Mouse (Mus musculus): ENCODE results near the gene Rara.

Rara gene

GRCm38 (mm10) chr11:98962421-98963095, 34.9 kb downstream of the Rara start:
- no peak for DNase-seq (ENCODE audit: low read depth, low spot score)
- no peaks in the 10 kb centered on the region for H3K27me3 ChIP-seq (ENCODE audit: control insufficient read depth, insufficient read depth, low read length, poor library complexity, severe bottlenecking)
- peaks cover 3% of the 10 kb centered on the region; the same call in 1 of the 2 replicates for H3K36me3 ChIP-seq (ENCODE audit: control insufficient read depth, insufficient read depth, low read length, poor library complexity, severe bottlenecking)

DNA sequence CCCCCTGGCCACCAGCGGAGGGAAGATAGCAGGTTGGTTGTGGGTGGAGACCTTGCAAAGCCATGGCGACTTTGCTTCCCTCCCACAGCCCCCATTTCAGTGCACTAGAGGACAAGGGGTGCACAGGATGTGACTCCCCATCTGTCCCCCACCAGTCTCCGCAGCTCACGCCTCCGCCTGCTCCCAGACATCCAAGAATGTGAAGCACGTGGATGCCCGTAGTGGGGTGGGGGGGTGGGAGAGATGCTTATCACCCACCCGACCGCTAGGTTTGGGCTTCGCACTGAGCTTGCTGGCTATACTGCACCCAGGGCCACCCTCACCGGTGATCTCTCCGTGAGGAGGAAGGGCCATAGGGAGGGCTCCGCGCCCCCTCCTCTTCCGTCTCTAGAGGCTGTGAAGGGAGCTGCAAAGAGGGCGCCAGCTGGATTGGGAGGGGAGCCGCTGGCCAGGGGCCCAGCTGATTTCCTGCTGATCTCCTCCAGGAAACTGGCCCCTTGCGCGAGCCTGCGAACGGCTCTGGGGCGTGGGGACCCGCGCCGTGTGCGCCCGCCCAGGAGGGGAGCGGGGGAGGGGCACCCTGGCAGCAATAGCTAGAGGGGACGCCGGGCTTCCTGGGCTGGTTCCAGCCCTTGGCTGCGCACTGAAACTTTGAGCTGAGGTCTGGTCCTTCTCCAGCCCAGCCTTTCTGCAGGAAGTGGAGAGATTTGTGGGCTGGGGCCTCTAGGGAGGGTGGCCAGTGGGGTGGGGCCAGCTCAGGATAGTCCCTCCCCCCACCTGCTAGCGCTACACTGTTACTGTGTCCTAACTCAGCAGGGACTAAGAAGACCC, 35.8 kb downstream of the Rara start:
- DNase-seq (ENCODE audit: low read depth, low spot score), result peak; percentile 64
- no peaks in the 10 kb centered on the region for H3K27me3 ChIP-seq (ENCODE audit: control insufficient read depth, insufficient read depth, low read length, poor library complexity, severe bottlenecking)
- peaks cover 5% of the 10 kb centered on the region for H3K36me3 ChIP-seq (ENCODE audit: control insufficient read depth, insufficient read depth, low read length, poor library complexity, severe bottlenecking)

DNA sequence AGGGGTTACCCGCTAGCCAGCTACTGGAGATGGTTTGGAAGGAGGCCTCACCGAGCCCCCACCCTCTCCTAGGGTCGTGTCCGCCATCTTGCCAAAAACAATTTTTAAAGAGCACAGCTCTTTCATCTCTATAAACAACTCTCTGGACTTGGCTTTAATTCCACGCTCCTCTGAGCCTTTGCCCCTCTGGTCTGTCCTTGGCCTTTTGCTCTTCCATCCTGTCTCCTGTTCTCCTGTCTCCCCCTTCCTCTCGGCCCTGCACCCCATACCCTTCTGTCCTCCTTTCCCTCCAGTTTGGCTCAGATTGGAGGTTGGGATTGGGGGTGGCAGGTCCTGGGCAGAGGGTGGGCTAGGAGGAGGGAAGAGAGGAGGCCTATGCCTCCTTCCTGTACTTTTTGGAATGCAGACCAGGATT, 36.6 kb downstream of the Rara start:
- H3K27me3 ChIP-seq (ENCODE audit: control insufficient read depth, insufficient read depth, low read length, poor library complexity, severe bottlenecking), result no peaks in the 10 kb centered on the region
- DNase-seq (ENCODE audit: low read depth, low spot score), result no peak
- H3K36me3 ChIP-seq (ENCODE audit: control insufficient read depth, insufficient read depth, low read length, poor library complexity, severe bottlenecking), result peaks cover 7% of the 10 kb centered on the region

DNA sequence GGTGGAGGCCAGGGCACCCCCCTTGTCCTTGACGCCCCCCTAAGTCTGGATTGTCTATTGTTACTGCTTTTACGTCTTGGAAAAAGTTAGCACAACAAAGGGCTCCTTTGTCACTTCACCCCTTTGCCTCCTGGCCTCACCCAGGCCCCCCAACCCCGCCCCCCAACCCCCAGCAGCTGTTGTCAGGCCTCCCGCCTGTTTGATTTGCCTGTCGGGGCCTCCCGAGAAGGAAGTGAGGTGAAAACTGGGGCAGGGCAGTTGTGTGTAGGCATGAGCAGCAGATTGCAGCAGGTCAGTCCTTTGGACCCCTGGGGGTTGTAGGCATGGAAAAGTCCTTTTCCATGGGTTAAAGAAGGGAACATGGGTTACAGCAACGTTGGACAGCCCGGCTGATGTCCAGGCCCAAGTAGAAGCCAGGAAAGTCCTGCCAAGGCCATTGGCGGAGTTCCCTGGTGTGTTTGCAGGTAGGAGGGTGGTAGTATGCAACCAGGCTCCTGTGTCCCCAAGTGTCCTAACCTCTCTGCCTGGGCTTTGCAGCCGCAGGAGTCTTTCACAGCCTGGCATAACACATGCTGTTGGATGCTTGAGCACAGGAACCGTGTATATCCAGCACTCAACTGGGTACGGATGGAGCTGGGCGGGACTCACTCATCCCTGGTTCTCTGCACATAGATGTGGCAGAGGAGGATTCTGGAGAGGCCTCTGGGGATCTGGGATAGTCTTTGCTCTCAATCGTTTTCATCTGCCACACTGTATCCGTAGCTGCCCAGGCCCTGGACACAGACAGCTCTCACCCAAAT, 37.2 kb downstream of the Rara start:
- H3K36me3 ChIP-seq (ENCODE audit: control insufficient read depth, insufficient read depth, low read length, poor library complexity, severe bottlenecking), result peaks cover 9% of the 10 kb centered on the region
- no peak for DNase-seq (ENCODE audit: low read depth, low spot score)

DNA sequence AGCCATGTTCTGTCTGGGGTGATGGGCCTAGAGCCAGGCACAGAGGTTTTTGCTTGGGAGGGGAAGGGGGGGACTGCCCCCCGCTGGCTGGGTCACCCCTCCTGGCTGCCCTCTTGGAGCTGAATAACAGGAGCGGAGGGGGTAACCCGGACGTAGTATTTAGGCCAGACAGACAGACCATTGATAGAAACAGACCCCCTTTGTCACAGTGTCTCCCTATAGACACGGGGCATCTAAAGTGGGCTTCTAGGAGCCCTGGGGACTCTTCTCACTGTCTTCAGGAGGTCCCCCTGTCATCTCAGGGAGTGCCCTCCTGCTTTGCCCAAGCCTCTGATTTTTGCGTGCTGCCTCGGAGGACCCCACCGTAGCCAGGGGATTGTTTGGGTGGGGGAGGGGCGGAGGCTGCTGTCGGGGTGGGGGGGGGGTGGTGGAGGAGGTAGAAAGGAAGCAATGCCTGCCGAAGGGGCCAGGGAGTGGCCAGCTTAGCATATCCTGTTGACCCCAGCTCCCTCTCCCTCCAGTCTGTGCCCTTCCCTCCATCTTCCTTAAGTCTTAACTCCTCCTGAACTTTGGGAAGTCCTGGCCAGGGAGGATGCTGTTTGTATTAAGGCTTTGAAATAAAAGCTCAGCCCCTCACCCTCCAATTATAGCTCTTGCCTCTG, 37.9 kb downstream of the Rara start:
- peaks cover 9% of the 10 kb centered on the region for H3K36me3 ChIP-seq (ENCODE audit: control insufficient read depth, insufficient read depth, low read length, poor library complexity, severe bottlenecking)
- DNase-seq (ENCODE audit: low read depth, low spot score), result no peak

More for the DNA sequence above, 37.2 kb downstream of the Rara start:
- H3K27me3 ChIP-seq (ENCODE audit: control insufficient read depth, insufficient read depth, low read length, poor library complexity, severe bottlenecking), result no peaks in the 10 kb centered on the region

DNA sequence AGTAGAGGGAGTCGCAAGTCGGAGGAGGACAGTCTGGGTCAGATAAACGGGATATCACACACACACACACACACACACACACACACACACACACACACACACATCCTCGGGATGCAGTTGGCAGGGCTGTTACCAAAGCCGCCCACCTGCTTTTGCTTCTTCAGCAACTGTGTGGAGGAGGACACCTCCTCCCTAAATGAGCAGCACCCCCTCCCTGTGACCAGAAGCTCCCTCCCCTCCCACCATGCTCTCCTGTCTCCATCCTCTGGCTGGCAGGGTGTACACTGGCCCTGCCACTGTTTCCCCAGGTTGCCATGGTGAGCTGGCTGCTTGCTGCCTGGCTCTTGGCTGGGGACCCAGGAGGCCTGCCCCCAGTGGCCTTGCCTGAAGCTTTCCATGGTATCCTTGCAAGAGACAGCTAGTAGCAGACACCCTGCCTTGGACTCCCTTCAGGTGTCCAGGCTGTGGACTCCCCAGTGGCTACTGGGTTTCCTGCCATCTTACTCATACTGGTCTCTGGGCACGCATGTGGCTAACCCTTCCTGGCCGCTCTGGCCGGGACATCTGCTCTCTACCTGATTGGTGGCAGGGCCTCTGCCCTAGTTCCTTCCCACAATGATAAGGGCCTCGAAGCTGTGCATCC, 39.0 kb downstream of the Rara start:
- no peak for DNase-seq (ENCODE audit: low read depth, low spot score)
- Histone ChIP-seq H3K36me3 (ENCODE audit: control insufficient read depth, insufficient read depth, low read length, poor library complexity, severe bottlenecking) (peaks cover 10% of the 10 kb centered on the region), H3K27me3 (ENCODE audit: control insufficient read depth, insufficient read depth, low read length, poor library complexity, severe bottlenecking) (no peaks in the 10 kb centered on the region)

More for the DNA sequence above, 37.9 kb downstream of the Rara start:
- no peaks in the 10 kb centered on the region for H3K27me3 ChIP-seq (ENCODE audit: control insufficient read depth, insufficient read depth, low read length, poor library complexity, severe bottlenecking)

- no peaks in the 10 kb centered on the region for H3K27me3 ChIP-seq (ENCODE audit: control insufficient read depth, insufficient read depth, low read length, poor library complexity, severe bottlenecking)
- no peak for DNase-seq (ENCODE audit: low read depth, low spot score)
- peaks cover 15% of the 10 kb centered on the region for H3K36me3 ChIP-seq (ENCODE audit: control insufficient read depth, insufficient read depth, low read length, poor library complexity, severe bottlenecking)
These were observed 40.5 kb downstream of the Rara start for GRCm38 (mm10) chr11:98968079-98968478.

DNA sequence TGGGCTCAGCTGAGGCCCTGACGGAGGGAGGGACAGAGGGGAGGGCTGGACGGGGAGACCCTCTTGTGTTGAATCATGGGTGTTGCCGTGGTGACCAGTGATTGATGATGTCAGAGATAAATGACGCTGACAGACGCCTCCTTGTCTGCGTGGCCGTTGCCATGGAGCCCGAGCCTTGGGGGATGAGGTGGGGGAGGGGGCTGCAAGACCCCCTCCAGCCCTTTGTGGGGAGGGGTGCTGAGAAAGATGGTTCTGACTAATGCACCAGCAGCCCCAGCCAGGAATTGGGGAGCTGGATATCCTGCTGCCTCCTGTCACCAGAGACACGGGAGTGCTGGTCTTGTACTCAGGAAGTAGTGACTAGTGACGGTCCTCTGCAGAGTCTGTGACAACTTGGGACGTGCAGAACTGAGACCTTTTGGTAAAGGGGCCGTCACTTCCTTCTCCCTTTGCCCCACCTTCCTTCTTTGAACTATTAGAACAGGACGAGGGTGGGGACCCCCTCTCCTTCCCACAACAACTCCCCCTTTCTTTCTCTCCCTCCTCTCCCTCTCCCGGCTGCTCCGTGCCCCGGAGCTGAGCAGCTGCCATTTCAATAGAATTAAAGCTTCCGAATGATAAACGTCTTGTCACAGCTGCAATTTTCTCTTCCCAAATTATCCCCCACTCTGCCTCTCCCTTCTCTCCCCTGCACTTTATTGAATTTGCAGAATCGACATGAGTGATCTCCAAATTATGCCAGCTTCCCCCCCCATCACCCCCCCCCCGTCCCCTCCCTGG, 41.3 kb downstream of the Rara start:
- DNase-seq (ENCODE audit: low read depth, low spot score), result no peak
- Histone ChIP-seq H3K36me3 (ENCODE audit: control insufficient read depth, insufficient read depth, low read length, poor library complexity, severe bottlenecking) (peaks cover 20% of the 10 kb centered on the region), H3K27me3 (ENCODE audit: control insufficient read depth, insufficient read depth, low read length, poor library complexity, severe bottlenecking) (no peaks in the 10 kb centered on the region)

GRCm38 (mm10) chr11:98969496-98969927, 41.9 kb downstream of the Rara start:
- no peak for DNase-seq (ENCODE audit: low read depth, low spot score)
- Histone ChIP-seq H3K27me3 (ENCODE audit: control insufficient read depth, insufficient read depth, low read length, poor library complexity, severe bottlenecking) (no peaks in the 10 kb centered on the region), H3K36me3 (ENCODE audit: control insufficient read depth, insufficient read depth, low read length, poor library complexity, severe bottlenecking) (peaks cover 22% of the 10 kb centered on the region)

DNA sequence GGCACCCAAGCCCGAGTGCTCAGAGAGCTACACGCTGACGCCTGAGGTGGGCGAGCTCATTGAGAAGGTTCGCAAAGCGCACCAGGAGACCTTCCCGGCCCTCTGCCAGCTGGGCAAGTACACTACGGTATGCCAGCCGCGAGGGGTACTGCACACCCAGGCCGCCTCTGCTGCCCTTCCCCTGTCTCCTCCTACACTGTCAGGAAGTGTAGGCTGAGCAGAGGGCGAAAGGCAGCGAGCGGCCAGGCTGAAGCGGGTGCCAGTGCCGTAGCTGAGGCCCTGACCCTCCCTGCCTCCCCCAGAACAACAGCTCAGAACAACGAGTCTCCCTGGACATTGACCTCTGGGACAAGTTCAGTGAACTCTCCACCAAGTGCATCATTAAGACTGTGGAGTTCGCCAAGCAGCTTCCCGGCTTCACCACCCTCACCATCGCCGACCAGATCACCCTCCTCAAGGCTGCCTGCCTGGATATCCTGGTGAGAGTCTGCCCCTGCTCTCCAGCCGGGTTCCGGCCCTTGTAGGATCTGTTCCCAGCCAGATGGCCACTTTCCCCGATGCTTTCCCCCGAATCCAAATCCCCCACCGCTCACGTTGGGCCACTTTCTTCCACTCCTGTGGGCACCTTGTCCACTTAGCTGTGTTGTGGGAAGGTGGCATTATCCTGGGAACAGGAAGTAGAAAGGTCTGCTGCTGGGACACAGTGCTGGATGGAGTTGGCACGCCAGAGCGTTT, 42.7 kb downstream of the Rara start:
- H3K27me3 ChIP-seq (ENCODE audit: control insufficient read depth, insufficient read depth, low read length, poor library complexity, severe bottlenecking), result no peaks in the 10 kb centered on the region
- H3K36me3 ChIP-seq (ENCODE audit: control insufficient read depth, insufficient read depth, low read length, poor library complexity, severe bottlenecking), result peaks cover 22% of the 10 kb centered on the region
- no peak for DNase-seq (ENCODE audit: low read depth, low spot score)

- Histone ChIP-seq H3K27me3 (ENCODE audit: control insufficient read depth, insufficient read depth, low read length, poor library complexity, severe bottlenecking) (no peaks in the 10 kb centered on the region), H3K36me3 (ENCODE audit: control insufficient read depth, insufficient read depth, low read length, poor library complexity, severe bottlenecking) (peaks cover 22% of the 10 kb centered on the region)
- DNase-seq (ENCODE audit: low read depth, low spot score), result no peak
These were observed 43.9 kb downstream of the Rara start for GRCm38 (mm10) chr11:98971316-98972031.

- peak; percentile 87 for DNase-seq (ENCODE audit: low read depth, low spot score)
- Histone ChIP-seq H3K27me3 (ENCODE audit: control insufficient read depth, insufficient read depth, low read length, poor library complexity, severe bottlenecking) (no peaks in the 10 kb centered on the region), H3K36me3 (ENCODE audit: control insufficient read depth, insufficient read depth, low read length, poor library complexity, severe bottlenecking) (peaks cover 19% of the 10 kb centered on the region)
These were observed 44.6 kb downstream of the Rara start for GRCm38 (mm10) chr11:98972215-98972614.

All from splenic B cell, adult 2 months (primary cell).